Mouse (Mus musculus) ES-E14 (cell line): ENCODE measurements around the gene Gm11397. TPM values are rescaled to one million over a fixed set of nuclear protein-coding genes. Genes with fewer than 3 reads are reported as not detected.
"Not testable (repeated sequence)": the region's sequence is repeated elsewhere in the genome, so short reads cannot be mapped to it uniquely, and the experiment has no call there.

Experiments used
- DNase-seq: peaks from one replicate; pipeline ENCODE4 v3.0.0-alpha.2; 2013; ENCODE audit warnings: low read depth, low spot score
- H3K27ac ChIP-seq: 2 replicates; pipeline ENCODE4 v1.5.1; 2012; ENCODE audit warnings: low read depth, mild to moderate bottlenecking, low read length, moderate library complexity, mixed read lengths; ENCODE audit not compliant: poor library complexity, insufficient read depth, severe bottlenecking
- H3K36me3 ChIP-seq: 2 replicates; pipeline ENCODE4 v1.6.1; 2012; ENCODE audit warnings: mild to moderate bottlenecking, low read length, moderate library complexity, mixed read lengths; ENCODE audit not compliant: control insufficient read depth, poor library complexity, insufficient read depth, severe bottlenecking
- H3K4me1 ChIP-seq, 2 experiments: fragments of 150-350 bp in 1 of 2; sonication (generic) in 1 of 2; 2 replicates each; pipeline ENCODE4 v1.6.1; 2012; ENCODE audit warnings: low read length in 2 of 2, mild to moderate bottlenecking in 1 of 2, mixed read lengths in 1 of 2; ENCODE audit not compliant: control insufficient read depth in 2 of 2, insufficient read depth in 2 of 2, poor library complexity in 1 of 2
- H3K4me3 ChIP-seq, 2 experiments: fragments of 150-350 bp in 1 of 2; sonication (generic) in 1 of 2; 2 replicates each; pipeline ENCODE4 v1.5.1; 2012; ENCODE audit warnings: low read length in 2 of 2, low read depth in 1 of 2, mild to moderate bottlenecking in 1 of 2, mixed read lengths in 1 of 2; ENCODE audit not compliant: insufficient read depth in 1 of 2, poor library complexity in 1 of 2, severe bottlenecking in 1 of 2
- H3K9ac ChIP-seq: 2 replicates; pipeline ENCODE4 v1.6.1; 2012; ENCODE audit warnings: low read depth, mild to moderate bottlenecking, low read length, mixed read lengths; ENCODE audit not compliant: poor library complexity, insufficient read depth, severe bottlenecking
- H3K9me3 ChIP-seq: fragments of 150-350 bp; sonication (generic); 2 replicates; pipeline ENCODE4 v1.6.1; 2012; ENCODE audit warnings: low read depth, mild to moderate bottlenecking, low read length; ENCODE audit not compliant: control insufficient read depth, insufficient read depth
- in situ Hi-C, 2 experiments: fragments of 600-800 bp; cut with MboI; formaldehyde crosslinking; loops; one replicate each; pipeline ENCODE4 v1.15.1; 2025; ENCODE audit warnings: low sequenced_read_pairs in 2 of 2, inconsistent platforms in 1 of 2; ENCODE audit not compliant: unreplicated experiment in 2 of 2
- total RNA-seq: library from RNA; depleted of rRNA; stranded (reverse); fragments of 300-350 nt; gene quantifications from 2 replicates; pipeline ENCODE4 v1.2.3, GENCODE M21; 2012; rRNA removed

Gm11397 gene
- not detected in 2 replicates for total RNA-seq

GRCm38 (mm10) chr13:33395461-33395860, at the start of gene Gm11397:
TSS of gene Gm11397 (plus strand) at chr13:33395761.
- H3K27ac ChIP-seq, H3K36me3 ChIP-seq, in situ Hi-C loops, H3K4me1 ChIP-seq, H3K9ac ChIP-seq, H3K4me3 ChIP-seq, DNase-seq, H3K9me3 ChIP-seq: not testable (repeated sequence)

- H3K36me3 ChIP-seq, H3K4me3 ChIP-seq, H3K4me1 ChIP-seq, H3K9ac ChIP-seq, H3K27ac ChIP-seq, H3K9me3 ChIP-seq, in situ Hi-C loops, DNase-seq: not testable (repeated sequence)
Observed at GRCm38 (mm10) chr13:33356666-33357065, 38.9 kb upstream of the Gm11397 start.

DNA sequence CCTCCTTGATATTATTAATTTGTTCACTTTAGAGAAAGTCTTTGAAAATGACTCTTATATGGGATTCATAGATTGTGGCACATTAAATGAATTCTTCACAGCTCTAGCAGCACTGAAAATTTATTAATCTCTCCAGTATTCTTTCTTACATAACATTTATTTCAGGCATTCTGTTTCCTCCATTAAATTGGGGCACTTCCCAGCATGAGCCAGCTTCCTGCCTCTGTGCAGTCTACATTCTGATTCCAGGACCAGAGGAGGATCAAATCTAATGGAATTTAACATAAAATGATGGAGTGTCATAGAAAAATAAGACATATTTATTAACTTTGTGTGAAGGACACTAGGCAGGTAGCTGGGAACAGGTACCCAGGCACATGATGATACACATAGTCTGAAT, 37.2 kb downstream of the Gm11397 start:
- H3K36me3 ChIP-seq, H3K27ac ChIP-seq, H3K4me1 ChIP-seq, DNase-seq, H3K9me3 ChIP-seq, in situ Hi-C loops, H3K9ac ChIP-seq, H3K4me3 ChIP-seq: not testable (repeated sequence)

Other genes with a start within 250 kb of the Gm11397 start
- 1.1 TPM in 1 of 2 replicates, not detected in the other for gene Serpinb9c, start 236.0 kb upstream of the Gm11397 start, total RNA-seq
- gene Serpinb9d, start 202.8 kb upstream of the Gm11397 start, total RNA-seq: 0.32 and 1.1 TPM in 2 replicates
- gene Serpinb9e, start 146.1 kb upstream of the Gm11397 start, total RNA-seq: 1.5 TPM in 1 of 2 replicates, not detected in the other
- gene Serpinb9f, start 71.7 kb upstream of the Gm11397 start, total RNA-seq: 0.76 TPM in 1 of 2 replicates, not detected in the other
- gene Serpinb9g, start 89.0 kb downstream of the Gm11397 start, total RNA-seq: 0.98 TPM in 1 of 2 replicates, not detected in the other